Mouse (Mus musculus) cortical plate, adult 2 months (tissue): Measurements from ENCODE around the gene Pfkl. TPM values are rescaled to one million over a fixed set of nuclear protein-coding genes. Genes with fewer than 3 reads are reported as not detected.

Source experiments
- H3K27ac ChIP-seq: fragments of 200-500 bp; 2 replicates; pipeline ENCODE4 v1.5.1; 2012; ENCODE audit warnings: low read length, control low read depth, inconsistent platforms; ENCODE audit not compliant: insufficient read depth
- H3K4me1 ChIP-seq: fragments of 200-500 bp; 2 replicates; pipeline ENCODE4 v1.6.1; 2011; ENCODE audit warnings: low read length; ENCODE audit not compliant: control insufficient read depth, insufficient read depth
- H3K4me3 ChIP-seq: fragments of 200-500 bp; 2 replicates; pipeline ENCODE4 v1.5.1; 2011; ENCODE audit warnings: mild to moderate bottlenecking, low read length, control low read depth; ENCODE audit not compliant: insufficient read depth
- CTCF ChIP-seq: fragments of 200-500 bp; IDR thresholded peaks from 2 replicates; pipeline ENCODE4 v1.5.1; 2011; ENCODE audit warnings: mild to moderate bottlenecking, control low read depth, low read length; ENCODE audit not compliant: insufficient read depth; ENCODE audit errors: extremely low read depth
- POLR2A ChIP-seq: fragments of 200-500 bp; IDR thresholded peaks from 2 replicates; pipeline ENCODE4 v1.6.1; 2011; ENCODE audit warnings: mild to moderate bottlenecking, low read length, control low read depth; ENCODE audit not compliant: insufficient read depth; ENCODE audit errors: extremely low read depth
- polyA plus RNA-seq: library from polyadenylated mRNA; depleted of rRNA; stranded (reverse); fragments of >200 nt; gene quantifications from 2 replicates; pipeline ENCODE4 v1.2.3, GENCODE M21; 2012

Gene Pfkl
- polyA plus RNA-seq, 1 experiment = 158 TPM

GRCm38 (mm10) chr10:78001796-78002195 lies 8.1 kb downstream of the Pfkl start:
- Histone ChIP-seq H3K27ac (peak overlapping the region; percentile 87), H3K4me1 (peaks cover 17% of the 10 kb centered on the region), H3K4me3 (no peak overlapping the region)
- no peak for TF ChIP-seq POLR2A
- no peak for TF ChIP-seq CTCF

- Histone ChIP-seq H3K4me1 (peaks cover 11% of the 10 kb centered on the region), H3K27ac (no peak overlapping the region), H3K4me3 (no peak overlapping the region)
- TF ChIP-seq CTCF = no peak
- TF ChIP-seq POLR2A = no peak
Measured at GRCm38 (mm10) chr10:78000200-78000599, 9.7 kb downstream of the Pfkl start.

DNA sequence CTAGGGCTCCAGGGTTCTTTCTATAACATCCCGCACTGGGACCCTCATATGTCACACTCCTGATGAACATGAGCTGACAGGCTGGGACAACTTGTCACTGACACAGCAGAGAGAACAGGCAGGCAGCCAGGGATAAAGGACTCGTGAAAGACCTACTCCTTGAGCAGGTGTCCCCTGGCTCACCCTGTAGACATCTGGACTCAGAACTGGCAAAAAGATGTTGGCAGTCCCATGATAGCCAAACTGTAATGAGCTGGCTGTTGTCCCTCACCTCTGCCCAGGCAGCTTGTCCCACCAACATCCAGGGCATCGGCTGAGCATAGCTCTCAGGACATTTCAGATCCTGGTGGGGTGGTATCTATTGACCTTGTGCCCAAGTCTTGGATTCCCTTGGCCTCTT lies 14.2 kb downstream of the Pfkl start:
- no peak for TF ChIP-seq CTCF
- TF ChIP-seq POLR2A = no peak
- H3K4me1 ChIP-seq = no peaks in the 10 kb centered on the region
- H3K4me3 ChIP-seq = no peak overlapping the region
- no peak overlapping the region for H3K27ac ChIP-seq

- Histone ChIP-seq H3K27ac (no peak overlapping the region), H3K4me3 (no peak overlapping the region), H3K4me1 (no peaks in the 10 kb centered on the region)
- 0 out of 2 replicates have a peak, but pooled peaks have one; percentile 8 for TF ChIP-seq POLR2A
- TF ChIP-seq CTCF = no peak
Measured at GRCm38 (mm10) chr10:77985775-77986174, 24.1 kb downstream of the Pfkl start.

DNA sequence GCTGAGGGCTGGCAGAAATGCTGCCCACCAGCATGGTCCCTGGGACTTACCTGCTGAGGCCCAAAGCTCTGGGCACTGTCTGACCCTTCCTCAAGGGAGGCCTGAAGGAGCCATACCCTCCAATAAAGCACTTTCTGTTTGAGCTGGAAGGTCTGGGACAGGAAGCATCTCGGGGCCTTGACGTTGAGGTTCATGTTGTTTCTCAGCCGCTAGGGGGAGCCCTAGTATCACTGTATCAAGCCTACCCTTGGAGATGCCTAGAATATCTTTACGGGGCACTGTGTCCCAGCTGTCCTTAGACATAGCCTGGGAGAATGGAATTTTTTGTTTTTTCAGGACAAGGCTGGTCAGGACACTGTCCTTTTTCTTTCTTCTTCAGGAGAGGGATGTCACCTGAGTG lies 25.2 kb downstream of the Pfkl start:
- no peaks in the 10 kb centered on the region for H3K4me1 ChIP-seq
- H3K27ac ChIP-seq = no peak overlapping the region
- TF ChIP-seq POLR2A = no peak
- TF ChIP-seq CTCF = peak; percentile 89
- no peak overlapping the region for H3K4me3 ChIP-seq

DNA sequence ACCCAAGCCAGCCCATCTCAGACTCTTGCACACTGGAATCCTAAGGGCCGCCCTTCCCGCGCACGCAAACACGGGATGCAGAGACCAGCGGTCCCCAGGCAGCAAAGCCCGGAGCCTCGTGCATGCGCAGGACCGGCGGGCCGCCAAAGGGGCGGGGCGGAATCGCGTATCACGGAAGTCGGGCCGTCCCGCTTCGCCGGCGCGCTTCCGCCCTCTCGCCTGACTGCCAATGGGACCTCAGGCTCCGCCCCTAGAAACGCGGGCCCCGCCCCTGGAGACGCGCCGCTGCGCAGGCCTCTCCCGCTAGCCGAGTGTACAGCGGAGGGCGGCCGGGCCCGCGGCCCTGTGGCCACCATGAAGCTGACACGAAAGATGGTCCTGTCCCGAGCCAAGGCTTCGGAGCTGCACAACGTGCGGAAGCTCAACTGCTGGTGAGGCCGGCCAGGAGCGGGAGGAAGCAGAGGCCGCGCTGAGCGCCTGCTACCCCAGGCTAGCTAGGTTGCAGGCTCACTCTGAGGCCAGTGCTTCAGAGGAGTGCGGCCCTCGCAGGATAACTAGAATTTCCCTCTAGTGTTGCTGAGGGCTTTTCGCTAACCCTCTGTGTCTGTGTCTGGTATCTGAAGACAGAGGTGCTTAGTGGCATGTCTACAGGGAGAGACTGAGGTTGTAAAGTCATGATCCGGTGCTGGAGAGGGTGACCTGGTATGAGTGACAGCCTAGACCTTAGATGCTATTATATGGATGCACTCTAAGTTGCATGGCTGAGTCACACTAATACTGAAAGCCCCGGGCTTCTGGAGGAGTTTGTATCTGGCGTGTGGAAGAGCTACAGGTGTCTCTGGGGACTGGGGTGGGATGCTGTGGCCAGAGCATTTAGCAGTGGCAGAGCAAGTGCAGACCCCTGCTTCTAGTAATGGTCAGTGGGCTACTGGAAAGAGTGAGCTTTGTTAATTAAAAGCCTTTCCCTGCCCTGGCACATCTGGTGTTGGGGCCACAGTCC lies 31.2 kb downstream of the Pfkl start, which contains the start of gene 1810043G02Rik:
Gene 1810043G02Rik, plus strand, starts transcription at position 174 of the 1,000 bp plus-strand sequence.
- peak; percentile 73 for TF ChIP-seq POLR2A
- no peak for TF ChIP-seq CTCF

DNA sequence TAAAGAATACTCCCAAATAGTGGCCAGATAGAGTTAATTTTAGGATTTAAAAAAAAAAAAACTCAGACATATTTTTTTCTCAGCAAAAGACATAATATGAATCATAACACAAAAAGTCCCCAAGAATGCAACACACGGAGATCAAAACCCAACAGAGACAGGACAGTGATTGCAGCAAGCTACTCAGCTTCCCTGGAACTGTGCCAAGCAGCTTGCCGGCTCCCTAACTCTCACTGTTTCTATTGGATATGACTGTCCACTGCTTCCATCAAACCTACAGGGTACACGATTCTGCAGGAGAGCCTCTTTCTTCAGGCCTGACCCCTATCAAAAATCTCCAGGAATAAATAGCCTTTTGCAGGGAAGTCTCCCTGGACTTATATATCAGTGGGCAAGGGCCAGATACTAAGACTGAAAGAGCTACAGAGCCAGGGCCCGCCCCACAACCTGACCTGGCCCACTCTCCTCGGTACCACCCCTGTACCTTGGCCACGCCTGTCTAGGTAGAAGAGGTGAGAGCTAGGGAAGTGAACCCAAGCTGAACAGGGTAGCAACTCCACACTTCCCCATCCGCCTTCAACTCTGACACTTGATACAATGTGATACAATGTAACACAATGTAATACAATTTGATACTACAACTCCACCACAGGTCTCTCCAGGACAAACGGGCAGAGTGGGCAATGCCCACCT lies 33.3 kb downstream of the Pfkl start:
- Histone ChIP-seq H3K4me1 (no peaks in the 10 kb centered on the region; the same call in 1 of the 2 replicates), H3K4me3 (no peak overlapping the region), H3K27ac (no peak overlapping the region)
- TF ChIP-seq POLR2A = no peak

More for the DNA sequence above, 31.2 kb downstream of the Pfkl start, which contains the start of gene 1810043G02Rik:
- peak within 1 kb of the TSS; percentile 9 for H3K27ac ChIP-seq
- H3K4me3 ChIP-seq = peak within 1 kb of the TSS; percentile 80
- no peaks in the 10 kb centered on the region; the same call in 1 of the 2 replicates for H3K4me1 ChIP-seq

DNA sequence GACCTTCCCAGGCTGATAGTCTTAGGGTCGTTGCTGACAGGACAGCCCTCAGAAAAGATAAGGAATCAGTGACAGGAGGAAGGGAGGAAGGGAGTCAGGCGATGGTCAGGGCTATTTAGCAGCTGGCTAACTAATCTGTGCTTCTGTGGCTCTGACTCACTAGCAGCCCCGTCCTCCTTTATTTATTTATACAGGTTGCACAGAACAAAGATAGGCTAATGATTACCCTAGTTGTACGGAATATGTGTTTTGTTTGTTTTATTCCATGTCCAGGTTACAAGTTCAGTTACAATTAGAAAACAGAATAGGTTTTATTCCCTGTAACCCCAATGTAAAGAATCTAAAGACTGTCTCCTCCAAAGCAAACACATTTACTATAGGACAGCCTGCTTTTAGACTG lies 34.2 kb downstream of the Pfkl start:
- Histone ChIP-seq H3K27ac (no peak overlapping the region), H3K4me3 (no peak overlapping the region), H3K4me1 (no peaks in the 10 kb centered on the region; the same call in 1 of the 2 replicates)
- no peak for TF ChIP-seq POLR2A
- TF ChIP-seq CTCF = no peak

- Histone ChIP-seq H3K27ac (no peak overlapping the region), H3K4me1 (no peaks in the 10 kb centered on the region; the same call in 1 of the 2 replicates), H3K4me3 (no peak overlapping the region)
- TF ChIP-seq CTCF = no peak
- TF ChIP-seq POLR2A = no peak
Measured at GRCm38 (mm10) chr10:77974811-77975210, 35.1 kb downstream of the Pfkl start.

DNA sequence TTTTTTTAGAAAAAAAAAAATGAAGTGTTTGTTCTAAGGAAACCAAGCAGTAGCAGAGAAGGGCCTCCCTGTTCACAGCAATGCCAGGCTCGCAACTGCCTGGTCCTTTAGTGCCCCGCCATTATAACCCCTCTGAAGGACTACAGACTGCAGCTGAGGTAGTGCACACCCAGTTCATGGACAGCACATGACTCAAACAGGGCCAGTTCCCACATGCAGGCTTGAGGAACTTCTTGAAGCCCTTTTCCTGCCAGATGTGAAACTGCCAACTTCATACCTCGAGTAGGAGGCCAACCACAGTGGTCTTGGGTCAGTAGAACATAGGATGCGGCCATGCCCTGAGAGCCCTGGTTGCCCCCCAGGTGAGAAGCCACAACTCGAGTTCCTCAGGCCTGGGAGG lies 35.6 kb downstream of the Pfkl start:
- TF ChIP-seq POLR2A (no peak), CTCF (no peak)
- no peak overlapping the region for H3K27ac ChIP-seq
- no peaks in the 10 kb centered on the region; the same call in 1 of the 2 replicates for H3K4me1 ChIP-seq
- H3K4me3 ChIP-seq = no peak overlapping the region
